Mouse (Mus musculus) testis, postnatal 10 days (tissue): ENCODE measurements around the gene Rpl11.
"Not testable (repeated sequence)": the region's sequence is repeated elsewhere in the genome, so short reads cannot be mapped to it uniquely, and the experiment has no call there.

Experiments
- DNase-seq: peaks from one replicate; pipeline ENCODE4 v3.0.0; 2021; ENCODE audit warnings: low spot score

The Rpl11 gene

DNA sequence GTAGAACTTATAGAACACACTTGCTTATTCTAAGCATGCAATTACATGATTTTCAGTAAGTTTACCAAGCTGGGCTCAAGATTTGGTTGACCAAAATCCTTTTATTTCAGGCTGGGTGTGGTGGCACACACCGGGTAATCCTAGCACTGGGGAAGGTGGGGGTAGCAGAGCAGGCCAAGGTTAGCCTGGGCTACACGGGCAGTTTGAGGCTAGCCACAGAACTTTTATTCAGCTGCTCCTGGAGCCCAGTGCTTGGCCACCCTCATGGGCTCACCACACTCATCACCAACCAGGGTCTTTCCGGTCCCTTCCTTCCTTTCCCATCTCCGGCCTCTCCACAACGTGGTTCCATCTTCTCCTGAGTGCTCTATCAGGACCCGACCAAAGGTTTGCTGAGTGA, 17.4 kb upstream of the Rpl11 start:
- no peak for DNase-seq

GRCm38 (mm10) chr4:136069954-136070353, 16.7 kb upstream of the Rpl11 start:
- DNase-seq = peak; percentile 88

- DNase-seq = no peak
These were observed 16.1 kb upstream of the Rpl11 start for GRCm38 (mm10) chr4:136069313-136069712.

DNA sequence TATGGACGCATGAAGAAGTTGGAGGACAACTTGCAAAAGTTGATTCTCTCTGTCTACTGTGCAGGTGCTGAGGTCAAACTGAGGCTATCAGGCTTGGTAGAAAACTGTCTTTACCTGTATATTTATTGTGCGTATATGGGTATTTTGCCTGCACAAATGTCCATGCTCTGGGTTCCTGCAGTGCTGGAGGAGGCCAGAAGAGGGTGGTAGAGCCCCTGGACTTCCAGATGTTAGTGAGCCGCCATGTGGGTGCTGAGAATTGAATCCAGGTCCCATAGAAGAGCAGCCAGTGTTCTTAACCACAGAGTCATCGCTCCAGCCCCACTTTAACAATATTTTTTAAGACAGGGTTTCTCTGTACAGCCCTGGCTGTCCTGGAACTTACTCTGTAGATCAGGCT, 9.9 kb upstream of the Rpl11 start:
- DNase-seq = no peak

GRCm38 (mm10) chr4:136059800-136060488, 6.7 kb upstream of the Rpl11 start:
- not testable (repeated sequence) for DNase-seq

- DNase-seq = no peak
These were observed 4.7 kb upstream of the Rpl11 start for GRCm38 (mm10) chr4:136057916-136058315.

DNA sequence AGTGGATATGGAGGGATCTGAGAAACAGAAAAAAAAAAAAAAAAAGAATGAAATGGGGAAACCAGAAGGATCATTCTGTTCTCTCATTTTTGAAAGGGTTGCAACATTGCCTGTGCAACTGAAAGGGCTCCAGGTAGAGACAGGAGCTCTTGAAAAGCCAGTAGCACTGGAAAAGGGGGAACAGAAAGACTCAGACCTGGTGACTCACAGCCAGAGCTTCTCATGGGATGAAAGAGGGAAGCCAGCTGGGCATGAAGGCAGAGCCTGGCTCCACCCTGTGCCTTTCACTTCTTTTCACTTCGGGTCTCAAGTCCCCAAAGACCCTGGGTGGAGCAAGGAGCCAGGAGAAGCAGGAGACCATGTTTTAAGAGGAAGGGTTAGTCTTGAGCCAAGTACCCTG, 2.8 kb upstream of the Rpl11 start:
- no peak for DNase-seq

GRCm38 (mm10) chr4:136053843-136054242, 615 bp upstream of the Rpl11 start:
- DNase-seq = no peak

DNA sequence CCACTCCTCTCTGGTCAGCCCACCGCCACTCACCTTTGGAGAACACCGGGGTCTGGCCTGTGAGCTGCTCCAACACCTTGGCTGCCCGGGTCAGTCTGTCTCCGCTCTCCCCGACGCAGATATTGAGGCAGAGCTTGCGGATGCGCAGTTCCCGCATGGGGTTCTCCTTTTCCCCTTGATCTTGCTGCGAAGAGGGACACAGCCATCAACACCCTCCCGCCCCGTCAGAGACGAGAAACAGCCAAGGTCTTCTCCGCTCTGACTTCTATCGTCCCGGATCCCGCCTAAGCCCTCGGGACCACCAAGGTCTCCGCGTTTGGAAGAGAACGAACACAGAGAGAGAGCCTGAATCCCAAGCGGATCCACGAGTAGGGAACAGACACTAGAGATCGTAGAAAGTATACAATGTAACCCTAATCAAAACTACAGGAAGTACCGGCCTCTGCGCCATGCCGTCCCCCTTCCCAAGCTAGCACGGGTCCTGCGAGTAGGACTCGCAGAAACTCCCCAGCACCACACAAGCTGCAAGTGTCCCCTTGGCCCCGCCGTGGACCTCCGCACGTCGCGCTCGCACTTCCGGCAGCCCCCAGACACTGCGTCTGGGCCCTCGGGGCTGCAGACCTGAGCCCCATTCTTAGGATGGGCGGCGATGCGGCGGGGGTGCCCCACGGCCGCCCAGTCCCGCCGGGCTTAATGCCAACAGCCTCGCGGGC, 538 bp downstream of the Rpl11 start:
- DNase-seq = peak; percentile 59

DNA sequence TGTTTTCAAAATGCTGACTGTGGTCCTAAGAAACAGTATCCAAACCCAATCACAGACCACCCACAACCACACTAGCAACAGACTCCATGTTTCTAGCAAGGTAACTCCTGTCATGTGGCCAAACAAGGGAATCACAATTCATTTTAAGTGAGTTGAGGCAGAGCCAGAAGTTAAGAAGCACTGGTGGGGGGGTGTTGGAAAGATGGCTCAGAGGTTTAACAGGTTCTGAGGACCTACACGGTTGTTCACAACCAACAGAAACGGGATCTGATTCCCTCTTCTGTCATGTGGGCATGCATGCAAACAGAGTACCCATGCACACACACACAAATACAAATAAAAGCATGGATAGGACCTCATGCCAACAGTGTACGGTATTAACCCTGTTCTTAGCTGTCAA, 1.2 kb downstream of the Rpl11 start:
- DNase-seq = no peak

DNA sequence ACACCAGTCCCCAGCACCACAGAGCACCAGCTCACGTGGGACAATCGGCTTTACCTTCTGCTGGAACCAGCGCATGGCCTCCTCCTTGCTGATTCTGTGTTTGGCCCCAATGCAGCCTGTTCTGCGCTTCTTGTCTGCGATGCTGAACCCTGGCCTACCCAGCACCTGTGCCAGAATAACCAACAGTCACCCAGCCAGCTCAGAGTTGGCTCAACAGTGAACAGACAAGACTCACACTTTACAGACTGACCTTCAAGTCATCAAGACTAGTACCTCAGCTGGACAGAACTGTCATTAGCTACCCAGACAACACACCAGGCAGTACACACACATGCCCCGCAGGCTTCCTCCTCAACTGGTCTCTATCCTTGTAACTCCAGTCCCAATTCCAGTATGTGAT, 3.0 kb downstream of the Rpl11 start:
- DNase-seq = no peak

DNA sequence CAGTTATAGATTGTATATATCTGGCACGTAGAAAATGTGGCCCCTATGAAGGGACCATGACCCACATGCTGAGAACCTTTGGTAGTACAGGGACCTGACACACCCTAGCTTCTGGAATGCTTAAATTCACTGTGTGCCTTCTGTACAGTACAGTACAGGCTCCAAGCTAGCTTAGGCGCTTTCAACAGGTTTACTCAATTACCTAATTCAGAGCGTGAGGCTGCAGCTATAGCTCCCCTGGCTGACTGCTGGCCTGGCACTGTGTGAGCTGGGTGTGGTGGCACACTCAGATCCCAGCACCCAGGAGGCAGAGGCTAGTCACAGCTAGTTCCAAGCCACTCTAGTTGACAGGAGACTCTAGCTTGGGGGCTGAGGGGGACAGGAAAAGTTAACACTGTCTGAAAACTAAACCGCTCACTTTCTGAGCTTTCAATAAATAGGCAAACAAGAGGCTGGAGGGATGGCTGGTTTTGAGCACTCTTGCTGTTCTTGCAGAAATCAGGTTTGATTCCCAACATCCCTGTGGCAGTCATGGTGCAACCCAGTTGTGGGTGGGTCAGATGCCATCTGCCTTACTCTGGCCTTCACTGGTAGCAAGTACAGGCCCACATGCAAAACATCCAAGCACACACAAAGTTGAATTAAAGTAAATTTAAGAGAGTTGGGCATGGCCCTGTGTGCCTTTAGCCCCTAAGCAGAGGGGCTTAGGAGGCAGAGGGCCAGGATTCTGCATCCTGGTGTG, 4.8 kb downstream of the Rpl11 start:
- no peak for DNase-seq

- DNase-seq = no peak
These were observed 5.6 kb downstream of the Rpl11 start for GRCm38 (mm10) chr4:136047626-136048025.

DNA sequence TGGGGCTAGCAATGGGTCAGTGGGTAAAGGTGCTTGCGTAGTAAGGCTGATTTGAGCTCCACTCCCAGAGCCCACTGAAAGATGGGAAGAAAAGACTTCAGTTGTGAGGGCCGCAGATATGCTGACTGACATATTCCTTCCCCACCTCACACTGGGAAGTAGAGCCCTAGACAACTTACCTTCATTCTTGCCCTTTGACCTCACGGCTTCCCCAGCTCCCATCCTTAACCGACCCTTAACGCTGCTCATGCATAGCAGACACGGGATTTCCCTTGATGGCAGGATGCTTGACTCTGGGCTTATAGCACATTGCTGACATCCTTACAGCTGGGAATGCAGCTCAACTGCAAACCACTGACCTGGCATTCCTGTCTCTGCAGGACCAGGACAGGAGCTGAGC, 6.3 kb downstream of the Rpl11 start:
- no peak for DNase-seq

DNA sequence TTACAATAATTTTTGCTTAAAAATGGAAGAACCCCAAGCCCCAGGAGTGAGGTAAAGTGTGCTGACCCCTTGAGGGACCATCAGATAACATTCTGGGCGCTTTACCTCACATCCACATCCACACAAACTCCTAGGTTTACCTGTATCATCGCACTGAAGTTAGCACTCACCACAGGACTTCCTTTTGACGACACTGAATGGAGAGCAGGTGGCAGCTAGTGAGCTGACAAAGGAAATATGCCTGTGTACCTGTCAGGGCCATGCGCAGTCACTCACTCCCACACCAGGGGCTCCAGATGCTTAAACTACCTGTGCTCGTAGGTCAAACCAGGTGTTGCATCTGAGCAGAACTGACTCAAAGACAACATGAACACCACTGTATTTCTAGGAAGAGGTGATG, 8.1 kb downstream of the Rpl11 start:
- no peak for DNase-seq

DNA sequence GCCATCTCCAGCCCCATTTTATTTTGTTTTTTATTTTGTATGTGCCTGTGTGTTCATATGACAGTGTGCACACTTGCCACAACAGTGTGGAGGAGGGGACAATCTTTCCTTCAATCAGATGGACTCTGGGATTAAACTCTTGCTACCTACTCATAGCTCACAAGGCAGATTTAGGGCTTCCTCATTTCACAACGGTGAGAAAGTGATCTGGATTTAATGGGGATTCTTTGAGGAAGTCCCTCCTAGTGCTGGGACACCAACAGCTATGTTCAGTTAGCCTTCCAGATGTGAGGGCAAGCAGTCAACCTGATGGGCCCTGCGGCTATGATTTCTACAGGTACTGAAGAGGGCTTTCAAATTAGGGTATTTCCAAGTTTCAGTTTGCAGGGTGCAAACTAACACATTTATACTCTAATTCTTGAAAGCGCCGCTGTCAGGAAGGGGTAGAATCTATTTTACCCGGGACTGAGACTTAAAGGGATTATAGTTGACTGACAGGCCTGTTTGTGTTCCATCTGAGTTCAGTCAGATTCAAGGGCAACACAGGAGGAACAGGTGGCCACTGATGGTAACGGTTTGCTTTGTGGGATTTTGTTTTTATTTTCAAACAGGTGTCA, 9.3 kb downstream of the Rpl11 start:
- no peak for DNase-seq

DNA sequence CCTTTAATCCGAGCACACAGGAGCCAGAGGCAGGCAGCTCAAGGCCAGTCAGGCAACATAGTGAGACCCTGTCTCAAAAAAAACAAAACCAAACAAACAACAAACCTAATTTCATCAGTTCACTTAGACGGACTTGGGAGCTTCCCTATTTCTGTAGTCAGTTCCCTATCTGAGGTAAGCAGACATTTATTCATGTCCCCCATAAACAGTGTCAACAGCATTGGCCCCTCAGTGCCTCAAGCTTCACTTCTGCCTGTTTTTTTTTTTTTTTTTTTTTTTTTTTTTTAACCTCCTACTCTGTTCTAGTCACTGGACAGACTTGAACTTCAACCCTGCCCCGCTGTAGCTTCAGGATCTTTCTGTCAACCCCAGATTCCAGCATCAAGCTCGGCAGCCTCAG, 18.1 kb downstream of the Rpl11 start:
- DNase-seq = no peak

GRCm38 (mm10) chr4:136033231-136033630, 20.0 kb downstream of the Rpl11 start:
- no peak for DNase-seq

DNA sequence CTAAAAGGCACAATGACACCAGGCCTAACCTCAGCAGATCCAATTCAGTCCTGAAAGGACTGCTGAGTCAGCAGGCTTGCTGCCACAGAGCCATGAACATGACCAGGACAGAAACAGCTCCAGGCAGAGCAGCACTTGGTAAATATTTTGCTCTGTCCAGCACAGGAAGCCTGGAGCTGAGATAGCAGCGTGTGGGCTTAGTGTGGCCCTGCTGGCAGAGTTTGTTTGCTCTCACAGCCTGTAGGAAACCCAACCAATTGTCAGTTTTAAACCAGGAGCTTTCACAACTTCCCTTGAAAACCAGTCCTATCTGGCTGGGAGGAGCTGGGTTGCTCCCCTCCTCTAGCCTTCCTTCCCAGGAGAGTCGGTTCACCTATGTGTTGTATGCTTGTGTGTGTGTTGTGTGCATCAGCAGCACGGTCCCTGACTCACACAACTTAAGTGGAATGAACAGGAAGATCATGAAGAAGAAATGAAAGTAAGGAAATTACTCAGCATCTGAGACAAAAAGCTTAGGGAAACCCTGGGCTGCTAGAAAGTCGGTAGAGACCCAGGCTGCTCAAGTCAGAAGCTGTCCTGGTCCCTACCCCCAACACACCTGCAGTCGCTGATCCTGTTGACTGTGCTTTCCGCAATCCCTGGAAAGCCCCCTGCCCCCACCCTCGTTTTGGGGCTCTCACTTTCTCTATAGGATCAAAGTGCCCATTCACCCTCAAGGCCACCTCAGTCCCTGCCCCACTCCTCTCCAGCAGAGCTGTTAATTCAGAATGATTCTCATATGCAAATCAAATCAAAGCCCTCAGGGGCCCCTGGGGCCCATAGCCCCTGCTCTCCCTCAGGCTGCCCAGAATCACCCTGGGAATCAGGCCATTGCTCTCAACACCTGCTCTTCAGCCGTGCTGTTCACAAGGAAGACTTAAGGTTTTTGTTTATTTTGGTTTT, 22.0 kb downstream of the Rpl11 start:
- no peak for DNase-seq

GRCm38 (mm10) chr4:136028689-136029088, 24.5 kb downstream of the Rpl11 start:
- DNase-seq = no peak

- no peak for DNase-seq
These were observed 25.1 kb downstream of the Rpl11 start for GRCm38 (mm10) chr4:136028132-136028564.
